Mouse (Mus musculus) G1E (cell line): ENCODE measurements at regions not wholly inside any gene's neighbourhood (a gene's known extent, or its start where the extent isn't known, plus 50 kb on each side); places are given as distances from the start of the nearest gene placed in this dataset.

Source experiments
- ATAC-seq: 2 replicates; pipeline ENCODE4 v1.8.0; 2016; ENCODE audit warnings: mild to moderate bottlenecking; ENCODE audit not compliant: insufficient number of reproducible peaks, poor library complexity, low FRiP score, severe bottlenecking; ENCODE audit errors: extremely low read depth
- DNase-seq: peaks from one replicate; pipeline ENCODE4 v3.0.0; 2012; ENCODE audit warnings: low spot score
- H3K27me3 ChIP-seq: 2 replicates; pipeline ENCODE4 v1.6.1; 2012; ENCODE audit warnings: mild to moderate bottlenecking, low read length, inconsistent platforms; ENCODE audit not compliant: insufficient read depth
- H3K36me3 ChIP-seq: replicated peaks from 2 replicates; pipeline ENCODE3; 2012; ENCODE audit warnings: mild to moderate bottlenecking, inconsistent platforms
- H3K4me1 ChIP-seq: 2 replicates; pipeline ENCODE4 v1.6.1; 2012; ENCODE audit warnings: low read depth, low read length, inconsistent platforms, mixed read lengths; ENCODE audit not compliant: insufficient read depth
- H3K4me3 ChIP-seq: 2 replicates; pipeline ENCODE4 v1.5.1; 2012; ENCODE audit warnings: low read depth, mild to moderate bottlenecking, inconsistent platforms, low read length, moderate library complexity, mixed read lengths
- H3K9me3 ChIP-seq: replicated peaks from 2 replicates; pipeline ENCODE4 v1.6.1; 2012; ENCODE audit warnings: inconsistent platforms
- CTCF ChIP-seq: IDR thresholded peaks from 2 replicates; pipeline ENCODE4 v1.5.1; 2012; ENCODE audit warnings: low read depth, low read length, inconsistent platforms, mixed read lengths
- GATA1 ChIP-seq: IDR thresholded peaks from 2 replicates; pipeline ENCODE4 v1.6.1; 2012; ENCODE audit warnings: borderline replicate concordance, low read length, inconsistent platforms, mixed read lengths
- GATA2 ChIP-seq: IDR thresholded peaks from 2 replicates; pipeline ENCODE4 v1.6.1; 2012; ENCODE audit warnings: low read depth, low read length, inconsistent platforms, borderline replicate concordance
- POLR2AphosphoS5 ChIP-seq: IDR thresholded peaks from 2 replicates; pipeline ENCODE4 v1.6.1; 2012; ENCODE audit warnings: low read depth, low read length, inconsistent platforms; ENCODE audit not compliant: insufficient replicate concordance
- TAL1 ChIP-seq: conservative IDR thresholded peaks from 2 replicates; pipeline ENCODE4 v1.6.1; 2012; ENCODE audit warnings: low read depth, low read length, inconsistent platforms, mixed read lengths

DNA sequence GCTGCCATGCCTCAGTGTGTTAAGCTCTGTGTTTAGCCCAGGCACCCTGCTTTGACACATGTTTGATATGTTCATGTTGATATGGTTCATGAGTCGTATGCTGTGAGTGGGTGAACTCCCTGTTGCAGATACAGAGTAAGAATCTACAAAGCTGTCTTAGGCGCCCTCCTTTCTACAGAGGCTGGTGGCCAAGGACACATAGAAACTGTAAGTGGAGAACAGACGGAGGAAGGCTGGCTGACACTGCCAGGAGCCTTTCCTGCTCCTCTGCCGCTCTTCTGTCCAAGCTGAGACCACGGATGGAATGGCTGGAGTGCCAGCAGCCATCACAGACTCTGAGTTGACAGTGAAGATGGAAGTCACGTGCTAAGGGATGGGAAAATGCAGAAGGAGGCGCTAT, 62.0 kb upstream of the Zfp637 start:
- Histone ChIP-seq H3K4me3 (no peak overlapping the region), H3K36me3 (no peaks in the 10 kb centered on the region), H3K4me1 (no peaks in the 10 kb centered on the region), H3K27me3 (no peaks in the 10 kb centered on the region), H3K9me3 (no peaks in the 10 kb centered on the region)
- TF ChIP-seq TAL1 (no peak), GATA1 (no peak), CTCF (no peak), GATA2 (no peak), POLR2AphosphoS5 (no peak)
- DNase-seq (no peak), ATAC-seq (no peak)

DNA sequence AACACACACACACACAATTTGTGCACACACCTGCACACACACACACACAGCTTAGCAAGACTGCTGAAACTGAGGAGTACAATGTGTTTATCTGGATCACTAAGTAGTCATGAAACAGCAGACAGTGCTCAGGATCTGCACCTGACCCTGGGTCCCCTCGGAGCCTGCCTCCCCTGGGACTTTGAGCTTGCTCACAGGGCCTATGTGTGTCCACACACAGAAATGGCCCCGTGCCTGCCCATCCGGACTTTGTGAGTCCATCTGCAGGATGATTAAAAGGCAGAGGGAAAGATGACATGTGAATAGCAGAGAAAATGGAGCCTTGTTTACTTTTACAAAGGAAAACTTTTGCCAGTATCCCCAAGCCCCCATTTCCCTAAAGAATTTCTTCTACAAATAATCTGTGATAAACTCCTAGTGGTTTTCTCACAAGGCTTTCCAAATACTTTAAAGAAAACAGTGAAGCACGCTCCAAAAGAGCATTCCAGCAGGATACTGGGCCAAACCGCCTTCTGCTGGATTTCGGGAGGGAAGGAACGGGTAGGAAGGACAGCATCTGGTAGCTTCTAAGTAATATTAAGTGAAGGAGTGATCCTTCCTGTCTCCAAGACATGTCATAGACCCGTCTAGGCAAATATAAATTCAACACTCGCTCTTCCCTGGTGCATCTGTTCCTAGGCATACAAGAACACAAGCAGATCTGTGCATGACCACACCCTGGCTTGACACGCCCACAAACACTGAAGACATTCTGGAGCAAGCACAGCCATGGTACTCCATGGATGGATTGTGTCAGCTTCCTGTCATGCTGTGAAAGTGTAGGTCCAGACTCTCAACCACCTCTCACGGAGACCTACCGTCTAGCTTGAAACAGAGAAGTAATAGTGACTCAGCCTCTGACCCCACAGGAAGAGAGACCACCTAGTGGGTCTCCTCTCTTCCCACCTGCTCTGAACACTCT, 52.1 kb upstream of the Zfp637 start:
- H3K36me3 ChIP-seq: no peaks in the 10 kb centered on the region
- H3K27me3 ChIP-seq: no peaks in the 10 kb centered on the region
- H3K9me3 ChIP-seq: 0 out of 2 replicates have a peak, but pooled peaks cover 3% of the 10 kb centered on the region
- TF ChIP-seq GATA1 (no peak), CTCF (no peak), POLR2AphosphoS5 (no peak), TAL1 (no peak)
- no peak overlapping the region for H3K4me3 ChIP-seq
- no peak for ATAC-seq
- H3K4me1 ChIP-seq: no peaks in the 10 kb centered on the region
- no peak for DNase-seq

DNA sequence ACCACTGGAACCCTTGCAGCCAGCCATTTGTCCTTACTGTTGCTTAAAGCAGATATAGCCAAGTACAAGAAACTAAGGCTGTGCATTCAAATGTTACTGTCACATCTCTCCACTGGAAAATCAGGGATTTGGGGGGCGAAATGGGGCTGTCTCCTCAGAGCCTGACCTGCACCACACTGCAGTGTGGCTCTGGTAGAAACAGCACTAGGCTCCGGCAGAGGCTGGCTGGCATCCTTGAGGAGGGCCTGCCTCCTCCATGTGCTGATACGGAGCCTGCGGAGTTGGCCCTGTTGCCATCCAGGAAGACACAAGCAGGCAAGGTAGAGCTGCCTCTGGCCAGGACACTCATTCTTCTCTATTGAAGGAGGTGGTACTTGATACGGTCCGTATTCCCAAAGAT, 50.4 kb upstream of the Zfp637 start:
- Histone ChIP-seq H3K4me3 (no peak overlapping the region), H3K36me3 (no peaks in the 10 kb centered on the region)

More for the DNA sequence above, 50.4 kb upstream of the Zfp637 start:
- Histone ChIP-seq H3K9me3 (0 out of 2 replicates have a peak, but pooled peaks cover 5% of the 10 kb centered on the region), H3K27me3 (no peaks in the 10 kb centered on the region), H3K4me1 (no peaks in the 10 kb centered on the region)
- no peak for DNase-seq
- no peak for TF ChIP-seq GATA2
- TF ChIP-seq GATA1: no peak
- no peak for ATAC-seq
